Mouse (Mus musculus): ENCODE results near the gene Gm49358.

Gm49358 gene

GRCm38 (mm10) chr10:86814292-86815131 lies 50.7 kb downstream of the Gm49358 start:
- no peak for DNase-seq (ENCODE audit: low read depth)

- DNase-seq (ENCODE audit: low read depth): no peak
Measured at GRCm38 (mm10) chr10:86815133-86815532, 51.4 kb downstream of the Gm49358 start.

GRCm38 (mm10) chr10:86819649-86820165 lies 55.9 kb downstream of the Gm49358 start:
- DNase-seq (ENCODE audit: low read depth): no peak

GRCm38 (mm10) chr10:86821014-86821413 lies 57.2 kb downstream of the Gm49358 start:
- DNase-seq (ENCODE audit: low read depth): no peak

- no peak for DNase-seq (ENCODE audit: low read depth)
Measured at GRCm38 (mm10) chr10:86824093-86824492, 60.3 kb downstream of the Gm49358 start.

- no peak for DNase-seq (ENCODE audit: low read depth)
Measured at GRCm38 (mm10) chr10:86824871-86825270, 61.1 kb downstream of the Gm49358 start.

GRCm38 (mm10) chr10:86825871-86826522 lies 62.2 kb downstream of the Gm49358 start:
- no peak for DNase-seq (ENCODE audit: low read depth)

GRCm38 (mm10) chr10:86826929-86827328 lies 63.2 kb downstream of the Gm49358 start:
- DNase-seq (ENCODE audit: low read depth): no peak

GRCm38 (mm10) chr10:86828221-86829135 lies 64.7 kb downstream of the Gm49358 start:
- DNase-seq (ENCODE audit: low read depth): no peak

- DNase-seq (ENCODE audit: low read depth): no peak
Measured at GRCm38 (mm10) chr10:86829515-86829914, 65.7 kb downstream of the Gm49358 start.

GRCm38 (mm10) chr10:86836784-86837183 lies 73.0 kb downstream of the Gm49358 start:
- no peak for DNase-seq (ENCODE audit: low read depth)

- no peak for DNase-seq (ENCODE audit: low read depth)
Measured at GRCm38 (mm10) chr10:86838827-86839226, 75.1 kb downstream of the Gm49358 start.

GRCm38 (mm10) chr10:86842659-86843058 lies 78.9 kb downstream of the Gm49358 start:
- DNase-seq (ENCODE audit: low read depth): no peak

- no peak for DNase-seq (ENCODE audit: low read depth)
Measured at GRCm38 (mm10) chr10:86846926-86847467, 83.2 kb downstream of the Gm49358 start.

GRCm38 (mm10) chr10:86849087-86849486 lies 85.3 kb downstream of the Gm49358 start:
- DNase-seq (ENCODE audit: low read depth): no peak

- DNase-seq (ENCODE audit: low read depth): no peak
Measured at GRCm38 (mm10) chr10:86849508-86849907, 85.7 kb downstream of the Gm49358 start.

- DNase-seq (ENCODE audit: low read depth): no peak
Measured at GRCm38 (mm10) chr10:86852160-86852559, 88.4 kb downstream of the Gm49358 start.

- no peak for DNase-seq (ENCODE audit: low read depth)
Measured at GRCm38 (mm10) chr10:86853433-86853832, 89.7 kb downstream of the Gm49358 start.

- no peak for DNase-seq (ENCODE audit: low read depth)
Measured at GRCm38 (mm10) chr10:86860396-86860795, 96.6 kb downstream of the Gm49358 start.

- no peak for DNase-seq (ENCODE audit: low read depth)
Measured at GRCm38 (mm10) chr10:86862496-86862895, 98.7 kb downstream of the Gm49358 start.

- DNase-seq (ENCODE audit: low read depth): no peak
Measured at GRCm38 (mm10) chr10:86863429-86863828, 99.7 kb downstream of the Gm49358 start.

- no peak for DNase-seq (ENCODE audit: low read depth)
Measured at GRCm38 (mm10) chr10:86872121-86872520, 108.3 kb downstream of the Gm49358 start.
